Mouse (Mus musculus) T-helper 17 cell (primary cell): ENCODE measurements around the gene T.
"Not testable (repeated sequence)": the region's sequence is repeated elsewhere in the genome, so short reads cannot be mapped to it uniquely, and the experiment has no call there.

Source experiments
- in situ Hi-C, 2 experiments: fragments of 300-600 bp; cut with MboI, MseI; formaldehyde crosslinking; loops; 1 replicate in 1 of 2; 2 replicates in 1 of 2; pipeline ENCODE4 v1.15.1; 2025; ENCODE audit warnings: high pct_unique_total_duplicates in 2 of 2

The T gene

DNA sequence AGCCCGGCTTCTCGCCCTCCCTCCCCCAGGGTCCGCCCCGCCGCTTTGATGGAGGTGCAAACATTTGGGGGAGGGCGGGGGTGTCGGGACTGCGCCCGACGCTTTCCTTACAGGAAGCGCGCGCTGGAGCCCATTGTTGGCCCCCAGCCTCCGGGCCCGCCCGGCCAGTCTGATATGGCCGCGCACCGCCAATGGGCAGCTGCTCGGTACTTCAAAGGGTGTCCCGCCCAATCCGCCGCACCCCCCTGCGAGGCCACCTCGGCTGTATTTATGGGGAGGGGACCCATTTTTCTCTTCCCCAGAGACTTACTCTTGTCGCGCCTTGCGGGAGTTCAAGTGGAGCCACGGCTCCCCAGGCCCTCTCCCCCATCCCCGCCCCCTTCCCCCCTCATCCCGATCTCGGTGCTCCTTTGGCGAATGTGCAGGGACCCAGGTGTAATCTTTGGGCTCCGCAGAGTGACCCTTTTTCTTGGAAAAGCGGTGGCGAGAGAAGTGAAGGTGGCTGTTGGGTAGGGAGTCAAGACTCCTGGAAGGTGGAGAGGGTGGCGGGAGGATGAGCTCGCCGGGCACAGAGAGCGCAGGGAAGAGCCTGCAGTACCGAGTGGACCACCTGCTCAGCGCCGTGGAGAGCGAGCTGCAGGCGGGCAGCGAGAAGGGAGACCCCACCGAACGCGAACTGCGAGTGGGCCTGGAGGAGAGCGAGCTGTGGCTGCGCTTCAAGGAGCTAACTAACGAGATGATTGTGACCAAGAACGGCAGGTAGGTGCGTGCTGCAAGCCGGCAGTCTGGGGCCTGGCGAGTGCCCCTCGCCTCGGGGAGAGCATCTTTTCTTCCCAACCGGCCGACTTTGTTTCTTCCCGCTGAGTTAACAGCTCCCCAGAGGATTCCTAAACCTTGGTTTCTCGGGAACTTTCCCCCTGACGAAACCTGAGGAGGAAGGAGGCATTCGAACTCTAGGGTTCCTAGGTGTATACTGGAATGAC lies at the start of gene T:
TSS of gene T (plus strand) at position 446 of the 983 bp plus-strand sequence.
- in situ Hi-C loops = no loop called here

DNA sequence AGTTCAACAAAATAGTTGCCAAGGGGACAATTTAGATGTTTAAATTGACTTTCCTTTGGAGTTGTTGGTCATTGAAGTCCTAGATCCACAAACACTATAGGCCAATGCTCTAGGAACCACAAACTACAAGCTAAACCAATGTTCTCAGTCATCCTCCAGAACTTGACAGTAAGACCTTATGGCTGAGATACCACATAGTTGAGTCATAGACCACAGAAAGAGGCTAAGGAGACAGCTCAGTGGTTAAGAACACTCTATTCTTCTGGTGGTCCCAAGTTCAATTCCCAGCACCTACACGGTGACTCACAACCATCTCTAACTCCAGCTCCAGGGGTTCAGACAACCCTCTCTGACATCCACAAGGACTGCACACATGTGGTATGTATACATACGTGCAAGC lies 48.8 kb upstream of the T start:
- in situ Hi-C loops = no loop called here

DNA sequence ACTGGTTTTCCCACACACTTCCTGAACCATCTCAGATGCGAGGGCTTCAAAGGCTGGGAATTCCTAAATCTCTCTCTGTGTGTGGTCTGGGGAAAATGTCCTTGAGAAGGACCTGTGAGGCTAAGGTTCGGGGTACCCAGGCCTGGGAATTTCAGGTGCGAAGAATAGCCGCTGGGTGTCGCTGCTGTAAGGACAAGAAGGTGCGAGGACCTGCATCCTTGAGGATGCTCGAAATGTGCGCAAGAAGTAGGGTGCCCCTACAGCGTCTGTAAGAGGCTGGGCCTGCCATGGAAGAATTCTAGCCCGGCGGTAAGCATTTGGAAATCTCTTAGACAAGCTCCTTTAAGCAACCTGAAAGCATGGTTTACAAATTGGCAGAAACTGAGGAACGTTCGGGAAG lies 45.8 kb upstream of the T start:
- in situ Hi-C loops = no loop called here

DNA sequence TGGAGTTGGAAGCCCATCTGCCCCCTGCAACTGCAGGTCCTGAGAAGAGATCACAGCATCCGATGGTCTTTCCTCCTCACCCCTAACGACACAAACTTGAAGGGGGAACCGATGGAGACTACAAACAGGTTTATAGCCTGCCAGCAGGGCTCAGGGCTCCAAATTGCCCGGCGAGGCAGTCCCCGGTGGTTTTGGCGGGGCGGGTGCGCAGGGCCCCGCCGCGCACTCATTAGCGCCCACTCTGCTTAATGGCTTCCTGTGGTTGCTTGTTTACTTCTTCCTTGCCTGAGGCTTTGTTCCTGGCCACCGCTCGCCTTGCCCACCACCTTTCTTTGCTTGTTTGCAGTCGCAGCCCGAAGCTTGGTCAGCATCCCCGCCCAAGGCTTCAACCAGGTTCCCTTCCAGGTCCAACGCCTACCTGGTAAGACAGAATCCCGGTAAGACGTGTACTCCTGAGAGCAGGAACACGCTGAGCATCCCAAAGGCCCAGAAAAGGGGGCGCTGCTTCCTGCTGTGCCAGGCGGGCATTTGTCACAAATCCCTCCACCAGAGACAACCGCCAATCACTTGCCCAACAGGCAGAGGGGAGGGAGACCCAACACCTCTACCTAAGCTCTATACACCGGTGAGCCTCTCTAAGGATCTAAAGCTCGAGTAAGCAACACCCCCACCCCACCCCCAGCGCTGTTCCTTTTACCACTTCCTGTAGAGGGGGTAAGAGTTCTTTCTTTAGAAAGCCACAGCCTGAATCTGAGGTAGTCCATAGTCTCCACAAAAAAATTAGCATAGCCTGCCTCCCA lies 45.0 kb upstream of the T start:
- in situ Hi-C loops = no loop called here

DNA sequence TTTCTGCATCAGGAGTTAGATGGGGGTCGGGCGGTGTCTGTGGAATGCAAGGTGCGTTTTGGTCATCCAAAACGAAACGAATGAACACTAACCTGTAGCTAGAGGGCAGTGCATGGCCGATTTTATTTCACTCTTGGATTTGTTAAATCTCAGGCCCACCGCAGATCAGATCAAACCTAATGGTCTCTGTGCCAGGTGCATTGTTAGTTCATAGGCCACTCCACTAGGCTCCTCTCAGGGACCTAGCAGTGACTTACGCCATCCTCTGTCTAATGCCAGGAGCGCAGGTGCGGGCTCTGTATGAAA lies 44.5 kb upstream of the T start:
- in situ Hi-C loops = no loop called here

DNA sequence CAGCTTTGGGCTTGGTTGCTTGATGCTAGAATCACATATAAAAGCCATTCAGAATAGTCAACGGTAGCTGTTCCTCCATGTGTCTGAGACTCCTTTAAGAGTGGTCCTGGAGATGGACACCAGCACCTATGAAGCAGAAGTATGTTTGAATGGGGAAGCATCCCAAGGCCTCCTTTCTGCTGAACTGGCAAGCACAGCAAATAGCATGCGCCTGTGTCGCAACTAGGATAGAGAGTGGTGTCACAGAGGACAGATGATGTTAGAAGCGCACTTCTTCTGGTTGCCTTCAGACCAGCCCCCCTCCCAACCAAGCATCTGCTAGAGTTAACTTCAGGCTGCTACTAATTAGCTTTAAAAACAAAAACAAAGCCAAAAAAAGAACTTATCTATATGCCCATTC lies 43.7 kb upstream of the T start:
- in situ Hi-C loops = no loop called here

DNA sequence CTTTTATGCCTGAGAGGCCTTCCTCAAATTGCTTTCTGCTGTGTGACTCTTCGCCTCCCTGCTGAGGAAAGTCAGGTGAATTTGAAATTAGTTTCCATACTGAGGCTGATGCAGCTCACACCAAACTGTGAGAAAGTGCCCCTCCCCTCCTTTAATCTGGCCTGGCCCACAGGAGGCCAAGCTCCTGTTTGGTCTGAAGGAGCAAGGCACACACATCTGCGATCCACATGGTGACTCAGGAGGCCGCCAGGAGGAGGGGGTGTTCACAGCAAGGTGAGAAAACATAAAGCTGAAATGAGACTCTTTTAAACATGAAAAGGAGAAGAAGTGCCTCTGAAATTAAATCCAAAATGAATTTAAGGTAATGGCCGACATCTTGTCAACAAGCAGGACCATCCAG lies 37.9 kb upstream of the T start:
- in situ Hi-C loops = no loop called here

DNA sequence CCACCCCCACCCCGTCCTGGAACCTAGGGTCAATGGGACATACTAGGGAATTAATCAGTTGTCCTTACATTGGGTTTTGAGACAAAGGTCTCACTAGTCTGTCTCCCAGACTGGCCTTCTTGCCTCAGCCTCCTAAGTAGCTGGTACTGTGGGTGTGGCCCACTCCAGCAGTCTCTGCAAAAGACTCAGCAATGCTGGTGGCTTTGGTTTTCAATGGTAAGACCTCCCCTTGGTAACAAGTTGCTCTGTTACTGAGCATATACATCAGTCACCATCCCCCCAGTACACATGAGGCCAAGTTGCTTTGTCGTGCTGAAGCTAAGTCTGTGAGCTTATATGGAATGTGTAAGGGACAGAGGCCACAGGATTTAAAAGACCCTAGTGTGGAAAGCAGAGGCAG lies 36.3 kb upstream of the T start:
- in situ Hi-C loops = no loop called here

DNA sequence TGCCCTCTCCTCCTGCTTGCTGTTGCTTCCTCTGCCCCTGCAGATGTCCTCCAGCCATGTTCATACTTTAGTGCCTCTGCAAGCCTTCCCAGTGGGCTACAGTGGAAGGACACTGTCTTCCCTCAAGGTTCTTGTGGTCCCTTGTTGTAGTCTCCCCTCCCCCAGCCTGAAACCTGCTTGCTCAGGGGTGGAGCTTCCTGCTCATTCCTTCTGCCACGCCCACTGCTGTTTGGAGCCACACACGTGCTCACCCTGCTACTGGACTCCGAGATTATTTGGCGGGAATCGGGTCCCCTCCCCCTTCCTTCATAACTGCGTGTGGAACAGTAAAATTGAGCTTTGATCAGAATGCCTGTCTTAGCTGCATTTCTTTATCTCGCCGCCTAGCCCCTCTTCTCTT lies 30.3 kb upstream of the T start:
- in situ Hi-C loops = not testable (repeated sequence)

DNA sequence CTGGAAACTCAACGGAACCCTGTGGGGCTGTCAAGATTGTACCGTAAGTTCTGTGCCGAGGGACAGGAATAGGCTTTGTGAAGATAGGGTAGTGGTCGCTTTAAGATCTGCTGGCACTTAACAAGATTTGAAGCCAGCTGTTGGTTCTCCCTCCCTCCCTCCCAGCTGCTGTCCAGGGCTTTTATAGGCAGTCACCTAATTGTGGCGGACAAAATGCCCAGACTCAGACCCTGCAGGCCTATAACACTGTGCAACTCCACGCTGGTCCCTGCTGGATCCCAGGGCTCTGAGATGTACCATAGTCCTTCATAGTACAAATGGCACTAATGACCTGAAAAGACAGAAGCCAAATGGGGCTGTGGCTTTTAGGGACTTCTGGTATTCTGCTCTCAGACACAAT lies 27.9 kb upstream of the T start:
- in situ Hi-C loops = loop anchor here in 1 of 2 experiments (5.0 kb wide), 1 partner anchor 81 kb away; no protein-coding TSS in a partner anchor

DNA sequence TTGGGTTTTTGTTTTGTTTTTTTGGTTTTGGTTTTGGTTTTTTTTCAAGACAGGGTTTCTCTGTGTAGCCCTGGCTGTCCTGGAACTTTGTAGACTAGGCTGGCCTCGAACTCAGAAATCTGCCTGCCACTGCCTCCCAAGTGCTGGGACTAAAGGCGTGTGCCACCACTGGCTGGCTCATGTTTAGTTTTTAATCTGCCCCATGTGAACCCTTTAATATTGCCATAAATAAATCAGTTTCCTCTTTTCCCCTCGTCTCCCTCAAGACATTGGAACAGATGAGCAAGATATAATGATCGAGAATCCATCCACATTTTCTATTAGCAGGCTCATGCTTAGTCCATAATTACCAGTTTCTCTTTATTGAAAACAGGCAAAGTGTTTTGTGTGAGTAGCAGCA lies 26.2 kb upstream of the T start:
- in situ Hi-C loops = loop anchor here in 1 of 2 experiments (5.0 kb wide), 1 partner anchor 79 kb away; no protein-coding TSS in a partner anchor

DNA sequence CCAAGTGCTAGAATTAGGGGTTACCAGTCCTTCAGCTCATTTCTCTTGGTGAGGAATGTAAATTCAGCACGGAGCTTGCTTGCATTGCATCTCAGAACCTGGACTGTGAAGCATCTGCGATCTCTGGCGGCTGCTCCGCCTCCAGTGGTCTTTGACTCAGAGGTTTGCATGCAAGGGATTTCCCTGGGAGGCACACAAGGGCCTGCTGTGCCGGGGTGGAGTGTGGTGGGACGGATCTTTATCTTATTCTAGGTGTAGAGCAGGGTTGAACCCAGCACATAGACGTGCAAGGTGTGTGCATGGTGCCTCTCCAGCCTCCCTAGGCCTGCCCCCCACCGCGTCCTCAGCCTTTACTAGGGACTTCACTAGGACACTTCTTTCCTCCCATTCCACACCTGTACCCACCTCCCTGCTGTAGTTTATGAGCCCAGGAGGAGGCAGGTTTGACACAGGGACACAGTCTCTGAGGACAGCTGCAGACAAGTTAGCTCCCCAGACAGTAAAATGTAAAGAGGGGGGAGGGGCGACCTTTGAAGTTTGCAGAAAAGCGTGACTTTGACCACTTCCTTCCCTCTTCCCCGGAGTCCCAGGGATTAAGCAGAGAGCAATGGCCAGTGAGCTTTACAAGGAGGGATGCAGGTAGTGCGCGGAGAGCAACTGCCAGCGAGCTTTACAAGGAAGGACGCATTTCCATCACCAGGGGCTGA lies 25.5 kb upstream of the T start:
- in situ Hi-C loops = loop anchor here in 1 of 2 experiments (5.0 kb wide), 1 partner anchor 79 kb away; no protein-coding TSS in a partner anchor

DNA sequence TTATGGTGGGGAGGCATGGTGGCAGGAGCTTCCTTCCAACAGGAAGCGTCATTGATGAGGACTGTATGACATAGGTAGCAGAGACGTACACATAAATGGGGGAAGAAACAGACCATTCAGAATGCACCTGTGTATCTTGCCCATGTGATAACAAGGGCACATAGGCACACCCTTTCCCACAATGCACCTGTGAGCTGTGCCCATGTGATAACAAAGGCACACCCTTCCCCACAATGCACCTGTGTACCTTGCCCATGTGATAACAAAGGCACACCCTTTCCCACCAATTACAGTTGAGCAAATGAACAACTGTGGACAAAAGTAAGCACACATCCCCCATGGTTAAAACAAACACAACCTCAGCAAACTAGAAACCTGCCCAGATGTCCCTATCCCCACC lies 23.9 kb upstream of the T start:
- in situ Hi-C loops = no loop called here

DNA sequence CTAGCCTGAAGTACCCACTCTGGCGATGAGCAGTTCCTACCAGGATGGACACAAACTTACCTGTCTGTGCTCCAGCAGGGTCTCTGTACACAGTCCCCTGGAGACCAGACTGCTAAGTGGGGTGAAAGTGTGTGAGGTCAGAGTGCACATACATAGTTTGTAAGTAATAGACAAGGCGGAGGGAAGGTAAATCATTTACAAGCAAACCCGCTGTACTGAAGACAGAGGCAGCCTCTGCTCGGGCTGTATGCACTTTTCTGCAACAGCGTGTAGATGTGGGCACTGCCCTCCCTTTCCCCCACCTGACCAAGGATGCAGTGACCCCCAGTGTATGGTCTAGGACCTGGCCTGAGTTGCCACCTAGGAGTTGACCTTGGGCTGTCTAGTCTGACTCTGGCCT lies 20.6 kb upstream of the T start:
- in situ Hi-C loops = no loop called here

DNA sequence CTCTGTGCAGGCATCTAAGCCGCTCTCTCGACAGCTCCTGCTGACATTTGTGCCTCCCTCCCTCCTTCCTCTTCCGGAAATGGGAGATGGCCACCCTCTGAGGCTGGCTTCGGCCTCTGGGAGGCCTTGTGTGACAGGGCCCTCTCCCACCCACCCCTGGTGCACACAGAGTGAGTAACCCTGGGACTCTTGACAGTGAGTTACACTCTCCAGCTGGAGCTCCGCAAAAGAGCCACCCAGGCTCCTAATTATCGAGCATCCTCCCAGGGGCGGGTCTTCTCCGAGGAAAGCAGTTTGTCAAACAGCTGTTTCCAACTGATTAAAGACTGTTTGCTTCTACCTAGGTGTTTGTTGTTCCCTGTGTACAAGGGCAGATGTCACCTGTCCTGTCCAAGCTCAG lies 18.7 kb upstream of the T start:
- in situ Hi-C loops = no loop called here

DNA sequence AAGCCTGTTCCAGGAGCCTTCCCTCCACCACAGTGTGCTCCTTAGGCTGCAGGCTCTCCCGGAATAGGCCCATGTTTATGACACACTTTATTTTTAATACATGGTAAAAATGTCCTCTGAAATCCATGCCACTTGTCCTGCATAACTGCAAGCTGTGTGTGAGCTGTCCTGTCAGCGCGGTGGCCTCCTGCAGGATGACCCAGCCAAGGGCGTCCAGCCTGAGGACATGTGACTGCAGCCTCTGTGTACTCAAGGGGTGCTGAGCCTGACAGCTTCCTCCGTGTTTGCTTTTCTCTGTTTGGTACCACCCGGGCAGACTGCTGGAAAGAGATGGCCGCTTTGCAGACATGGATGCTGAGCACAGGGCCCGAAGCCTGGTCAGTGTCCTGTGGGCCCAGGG lies 17.4 kb upstream of the T start:
- in situ Hi-C loops = no loop called here

DNA sequence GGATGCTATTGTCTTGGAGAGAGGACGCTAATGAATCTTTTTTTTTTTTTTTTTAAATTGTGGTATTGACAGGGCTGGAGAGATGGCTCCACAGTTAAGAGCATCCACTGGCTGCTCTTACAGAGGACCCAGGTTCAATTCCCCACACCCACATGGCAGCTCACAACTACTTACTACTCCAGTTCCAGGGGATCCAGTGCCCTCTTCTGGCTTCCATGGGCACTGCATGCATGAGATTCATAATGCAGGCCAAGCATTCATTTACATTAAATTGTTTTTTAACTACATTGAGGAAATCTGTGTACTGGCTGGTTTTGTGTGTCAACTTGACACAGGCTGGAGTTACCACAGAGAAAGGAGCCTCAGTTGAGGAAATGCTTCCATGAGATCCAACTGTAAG lies 13.5 kb upstream of the T start:
- in situ Hi-C loops = no loop called here

DNA sequence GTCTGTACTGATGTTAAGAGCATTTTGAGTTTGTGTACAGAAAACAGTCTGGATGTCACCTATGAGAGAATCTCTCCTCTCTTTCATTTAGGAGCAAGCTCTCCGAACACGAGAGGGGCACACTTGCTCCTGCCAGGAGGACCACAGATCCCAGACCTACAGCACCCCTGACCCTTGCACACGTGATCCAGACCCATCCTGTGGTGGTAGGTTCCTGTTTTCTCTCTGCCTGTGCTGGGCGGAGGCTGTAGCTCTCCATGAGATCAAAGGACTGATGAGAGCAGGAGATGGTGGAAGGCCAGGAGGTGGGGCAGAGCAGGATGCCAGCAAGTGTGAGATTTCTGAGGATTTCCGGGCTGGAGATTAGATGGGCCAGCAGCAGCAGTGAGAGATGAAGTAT lies 12.7 kb upstream of the T start:
- in situ Hi-C loops = no loop called here

DNA sequence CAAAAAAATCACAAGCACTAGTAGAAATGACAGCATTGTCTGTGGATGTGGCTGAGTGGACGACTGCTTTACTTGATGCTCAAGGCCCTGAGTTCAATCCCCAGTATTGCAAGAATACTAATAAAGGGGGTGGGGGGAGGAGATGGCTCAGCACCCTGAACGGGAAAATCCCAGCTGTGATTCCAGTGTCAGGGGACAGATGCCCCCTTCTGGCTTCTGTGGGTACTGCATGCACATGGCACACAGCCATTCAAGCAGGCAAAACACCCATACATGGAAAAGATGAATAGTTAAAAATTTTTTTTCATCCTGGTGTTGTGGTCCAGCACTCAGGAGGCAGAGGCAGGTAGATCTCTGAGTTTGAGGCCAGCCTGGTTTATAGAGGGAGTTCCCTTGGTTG lies 10.9 kb upstream of the T start:
- in situ Hi-C loops = no loop called here

DNA sequence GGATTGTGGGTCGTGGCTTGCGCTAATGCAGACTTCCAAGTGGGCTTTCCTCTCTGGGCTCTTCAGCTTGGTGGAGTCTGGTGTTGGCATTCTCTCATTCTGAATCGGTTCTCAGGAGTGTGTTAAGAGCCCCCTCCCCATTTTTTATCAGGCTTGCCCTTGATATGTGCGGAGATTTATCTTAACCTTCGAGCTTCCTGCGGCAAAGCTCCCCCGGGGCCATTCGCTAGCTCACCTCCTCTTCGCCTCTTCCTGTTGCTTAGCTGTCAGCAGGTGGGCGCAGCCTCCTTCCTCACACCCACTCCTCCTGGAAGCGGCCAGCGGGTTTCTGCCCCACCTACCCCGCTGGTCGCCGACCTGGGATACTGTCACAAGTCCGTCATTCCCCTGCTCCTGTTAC lies 4.8 kb upstream of the T start:
- in situ Hi-C loops = no loop called here

DNA sequence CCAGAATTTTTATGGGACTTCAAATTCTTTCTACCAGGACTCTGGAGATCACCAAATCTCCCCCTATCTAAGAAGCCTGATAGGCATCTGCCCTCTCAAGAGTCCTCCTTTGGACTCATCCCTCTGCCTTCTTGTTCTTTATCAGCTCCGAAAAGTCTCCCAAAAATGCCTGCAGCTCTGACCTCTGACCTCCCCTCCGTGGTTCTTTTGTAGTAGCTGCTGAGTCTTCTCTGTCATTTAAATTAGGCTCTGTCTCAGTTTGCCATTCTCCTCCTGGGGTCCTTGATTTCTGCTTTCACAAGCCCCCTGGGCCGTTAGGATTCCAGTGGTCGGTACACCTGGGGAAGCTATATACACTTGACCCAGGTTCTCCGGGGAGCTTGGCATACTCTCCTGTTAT lies 4.3 kb upstream of the T start:
- in situ Hi-C loops = no loop called here

DNA sequence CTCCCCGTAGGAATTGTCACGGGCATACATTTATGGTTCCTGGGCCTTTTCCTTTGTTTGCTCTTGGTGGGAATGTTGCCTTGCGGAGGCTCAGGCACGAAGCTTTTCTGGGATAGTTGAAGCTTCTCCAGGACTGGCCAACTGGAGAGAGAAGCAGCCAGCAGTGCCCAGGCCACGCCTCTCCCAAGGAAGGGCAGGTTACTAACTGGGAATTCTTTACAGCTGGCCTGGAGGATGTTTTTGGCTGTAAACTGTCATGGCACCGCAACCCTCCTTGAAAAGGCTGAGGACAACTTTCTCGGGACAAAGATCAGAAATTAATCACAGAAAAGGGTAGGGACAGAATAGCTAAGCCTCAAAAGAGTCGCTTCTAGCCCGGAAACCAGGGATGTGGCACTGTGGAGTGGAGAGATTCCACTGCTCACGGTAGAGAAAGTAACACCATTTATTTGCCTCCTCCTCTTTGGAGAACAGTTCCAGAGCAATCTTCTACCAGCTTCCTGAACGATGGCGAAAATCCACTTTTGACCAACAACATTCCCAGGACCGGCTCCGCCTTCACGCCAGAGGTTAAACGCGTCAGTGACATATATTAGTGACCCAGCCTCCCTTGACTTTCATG lies 1.9 kb upstream of the T start:
- in situ Hi-C loops = no loop called here
